Mouse (Mus musculus) myocyte (in vitro differentiated cells): ENCODE measurements at regions not wholly inside any gene's neighbourhood (a gene's known extent, or its start where the extent isn't known, plus 50 kb on each side); places are given as distances from the start of the nearest gene placed in this dataset.

Source experiments
- H3K27me3 ChIP-seq: one replicate; pipeline ENCODE4 v1.6.1; 2011; ENCODE audit not compliant: control insufficient read depth, insufficient read depth, insufficient read length
- H3K36me3 ChIP-seq: one replicate; pipeline ENCODE4 v1.6.1; 2011; ENCODE audit not compliant: control insufficient read depth, insufficient read depth
- H3K4me2 ChIP-seq: one replicate; pipeline ENCODE4 v1.6.1; 2011; ENCODE audit warnings: low read depth, control low read depth
- H3K4me3 ChIP-seq: one replicate; pipeline ENCODE4 v1.5.1; 2011; ENCODE audit warnings: mild to moderate bottlenecking, control low read depth, moderate library complexity
- H3K79me2 ChIP-seq: one replicate; pipeline ENCODE4 v1.6.1; 2011; ENCODE audit not compliant: control insufficient read depth, insufficient read depth
- H3ac ChIP-seq: one replicate; pipeline ENCODE4 v1.6.1; 2011; ENCODE audit not compliant: control insufficient read depth, insufficient read length
- CEBPB ChIP-seq: IDR thresholded peaks from 2 replicates; pipeline ENCODE4 v1.6.1; 2011; ENCODE audit warnings: mild to moderate bottlenecking, moderate library complexity; ENCODE audit not compliant: poor library complexity, insufficient read depth, severe bottlenecking
- E2F4 ChIP-seq: IDR thresholded peaks from one replicate; pipeline ENCODE4 v1.6.1; 2011; ENCODE audit warnings: mild to moderate bottlenecking, control low read depth, moderate library complexity; ENCODE audit not compliant: insufficient read depth
- MAX ChIP-seq: IDR thresholded peaks from one replicate; pipeline ENCODE4 v1.6.1; 2011; ENCODE audit warnings: low read depth, mild to moderate bottlenecking, control low read depth
- MYOD1 ChIP-seq, 3 experiments: IDR thresholded peaks; one replicate each; pipeline ENCODE4 v1.6.1; 2011; ENCODE audit warnings: control low read depth in 2 of 3, low read depth in 2 of 3, mild to moderate bottlenecking in 2 of 3, moderate library complexity in 1 of 3; ENCODE audit not compliant: insufficient read length in 2 of 3, control insufficient read depth in 1 of 3
- MYOG ChIP-seq, 3 experiments: IDR thresholded peaks; one replicate each; pipeline ENCODE4 v1.6.1; 2011; ENCODE audit warnings: control low read depth in 2 of 3, low read depth in 2 of 3, mild to moderate bottlenecking in 2 of 3; ENCODE audit not compliant: insufficient read length in 2 of 3, control insufficient read depth in 1 of 3, insufficient read depth in 1 of 3
- POLR2A ChIP-seq: IDR thresholded peaks from one replicate; pipeline ENCODE4 v1.6.1; 2011; ENCODE audit warnings: low read depth, mild to moderate bottlenecking, control low read depth, moderate library complexity; ENCODE audit not compliant: insufficient read length
- POLR2AphosphoS2 ChIP-seq: IDR thresholded peaks from one replicate; pipeline ENCODE4 v1.6.1; 2011; ENCODE audit warnings: low read depth, control low read depth; ENCODE audit not compliant: insufficient read length
- REST ChIP-seq: IDR thresholded peaks from one replicate; pipeline ENCODE4 v1.6.1; 2011; ENCODE audit warnings: mild to moderate bottlenecking, control low read depth, moderate library complexity; ENCODE audit not compliant: insufficient read depth, insufficient read length
- SRF ChIP-seq: IDR thresholded peaks from one replicate; pipeline ENCODE4 v1.6.1; 2011; ENCODE audit warnings: low read depth; ENCODE audit not compliant: control insufficient read depth, insufficient read length
- TCF12 ChIP-seq: IDR thresholded peaks from one replicate; pipeline ENCODE4 v1.6.1; 2011; ENCODE audit warnings: mild to moderate bottlenecking, control low read depth; ENCODE audit not compliant: poor library complexity, insufficient read depth, severe bottlenecking
- TCF3 ChIP-seq: IDR thresholded peaks from one replicate; pipeline ENCODE4 v1.6.1; 2011; ENCODE audit warnings: low read depth, control low read depth; ENCODE audit not compliant: insufficient read length
- USF1 ChIP-seq: IDR thresholded peaks from one replicate; pipeline ENCODE4 v1.6.1; 2011; ENCODE audit warnings: low read depth, mild to moderate bottlenecking, control low read depth, moderate library complexity

DNA sequence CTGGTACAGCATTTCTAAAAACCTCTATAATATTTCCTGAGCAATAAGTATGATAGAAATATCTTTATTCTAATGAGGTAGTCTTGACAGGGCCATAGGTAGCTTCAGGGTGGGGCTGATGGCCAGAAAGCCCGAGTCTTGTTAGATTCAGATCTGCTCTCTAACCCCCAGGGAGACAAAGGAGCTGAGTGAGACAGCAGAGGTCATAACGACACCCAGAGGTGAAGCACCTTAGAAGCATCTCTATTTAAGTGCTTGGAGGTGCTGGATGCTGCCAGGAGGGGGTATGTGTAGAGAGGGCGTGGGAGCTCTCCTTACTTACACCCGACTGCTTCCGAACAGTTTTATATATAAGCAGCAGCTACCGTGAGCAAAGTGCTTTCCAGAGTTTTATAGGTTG is 128.9 kb upstream of the Rap1b start:
- Histone ChIP-seq H3K4me3 (no peak overlapping the region), H3K27me3 (no peaks in the 10 kb centered on the region), H3K79me2 (no peaks in the 10 kb centered on the region), H3K4me2 (no peak overlapping the region), H3ac (no peak overlapping the region), H3K36me3 (no peaks in the 10 kb centered on the region)
- TF ChIP-seq REST, result no peak
- TF ChIP-seq MYOG (IDR thresholded peaks at IDR 0.05; ENCODE audit: control insufficient read depth in 1 of 3, insufficient read depth in 1 of 3, insufficient read length in 2 of 3, low read depth in 2 of 3), result no peak
- TF ChIP-seq POLR2A, result no peak
- no peak for TF ChIP-seq TCF12

- Histone ChIP-seq H3K79me2 (no peaks in the 10 kb centered on the region), H3K36me3 (no peaks in the 10 kb centered on the region), H3K4me3 (no peak overlapping the region), H3K27me3 (no peaks in the 10 kb centered on the region), H3K4me2 (no peak overlapping the region), H3ac (no peak overlapping the region)
- TF ChIP-seq POLR2AphosphoS2 (no peak), TCF12 (no peak), E2F4 (no peak), SRF (no peak), MAX (no peak), REST (no peak), TCF3 (no peak), MYOG (IDR thresholded peaks at IDR 0.05; ENCODE audit: control insufficient read depth in 1 of 3, insufficient read depth in 1 of 3, insufficient read length in 2 of 3, low read depth in 2 of 3) (no peak), POLR2A (no peak), MYOD1 (IDR thresholded peaks at IDR 0.05; ENCODE audit: control insufficient read depth in 1 of 3, insufficient read length in 2 of 3, low read depth in 2 of 3) (no peak), CEBPB (no peak), USF1 (no peak)
Observed at GRCm38 (mm10) chr10:117975467-117975866, 129.6 kb upstream of the Rap1b start.

GRCm38 (mm10) chr10:117979091-117979490 is 133.3 kb upstream of the Rap1b start:
- no peak for TF ChIP-seq CEBPB
- no peak for TF ChIP-seq TCF3
- TF ChIP-seq MAX, result no peak
- no peak for TF ChIP-seq USF1
- TF ChIP-seq TCF12, result no peak
- no peak for TF ChIP-seq SRF
- no peak for TF ChIP-seq MYOG (IDR thresholded peaks at IDR 0.05; ENCODE audit: control insufficient read depth in 1 of 3, insufficient read depth in 1 of 3, insufficient read length in 2 of 3, low read depth in 2 of 3)
- no peak for TF ChIP-seq POLR2A
- no peak for TF ChIP-seq E2F4
- TF ChIP-seq REST, result no peak
- no peak for TF ChIP-seq POLR2AphosphoS2
- TF ChIP-seq MYOD1 (IDR thresholded peaks at IDR 0.05; ENCODE audit: control insufficient read depth in 1 of 3, insufficient read length in 2 of 3, low read depth in 2 of 3), result no peak
- no peak overlapping the region for H3K4me2 ChIP-seq
- H3K79me2 ChIP-seq, result no peaks in the 10 kb centered on the region
- no peak overlapping the region for H3ac ChIP-seq
- no peaks in the 10 kb centered on the region for H3K36me3 ChIP-seq
- no peaks in the 10 kb centered on the region for H3K27me3 ChIP-seq
- H3K4me3 ChIP-seq, result no peak overlapping the region

DNA sequence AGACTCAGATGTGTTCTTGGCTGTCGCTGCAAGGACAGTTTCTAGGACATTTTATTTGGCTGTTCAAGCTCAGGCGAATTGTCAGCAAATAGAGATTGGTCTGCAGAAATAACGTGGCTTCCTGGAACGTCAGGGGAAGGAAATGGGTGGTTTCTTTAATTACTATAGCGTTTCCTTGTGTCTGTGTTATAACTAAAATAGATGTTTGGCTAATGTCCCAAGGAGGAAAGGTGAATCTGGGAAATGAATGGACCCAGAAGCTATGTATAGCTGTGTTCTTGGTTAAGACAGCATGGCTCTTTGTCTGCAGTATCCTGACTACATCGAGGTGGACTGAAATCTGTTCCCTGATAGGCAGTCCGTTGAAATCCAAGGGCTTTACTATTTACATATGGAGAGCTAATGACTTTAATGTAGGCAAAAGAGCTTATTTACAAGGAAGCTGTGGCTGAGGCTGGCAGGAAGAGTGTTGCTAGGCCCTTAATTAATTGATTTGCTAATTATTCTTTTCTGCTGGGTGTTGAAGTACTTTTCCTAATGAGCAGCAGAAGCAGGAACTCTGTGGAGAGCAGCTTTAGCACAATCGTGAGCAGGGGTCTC is 136.9 kb upstream of the Rap1b start:
- no peak for TF ChIP-seq TCF3
- TF ChIP-seq CEBPB, result no peak
- TF ChIP-seq TCF12, result no peak
- no peak for TF ChIP-seq POLR2AphosphoS2
- no peak for TF ChIP-seq REST
- no peak for TF ChIP-seq MYOD1 (IDR thresholded peaks at IDR 0.05; ENCODE audit: control insufficient read depth in 1 of 3, insufficient read length in 2 of 3, low read depth in 2 of 3)
- no peak for TF ChIP-seq POLR2A
- TF ChIP-seq MYOG (IDR thresholded peaks at IDR 0.05; ENCODE audit: control insufficient read depth in 1 of 3, insufficient read depth in 1 of 3, insufficient read length in 2 of 3, low read depth in 2 of 3), result no peak
- no peak for TF ChIP-seq USF1
- no peak for TF ChIP-seq SRF
- no peak for TF ChIP-seq MAX
- no peak for TF ChIP-seq E2F4
- Histone ChIP-seq H3K4me3 (no peak overlapping the region), H3ac (no peak overlapping the region), H3K36me3 (no peaks in the 10 kb centered on the region), H3K79me2 (no peaks in the 10 kb centered on the region), H3K27me3 (no peaks in the 10 kb centered on the region), H3K4me2 (no peak overlapping the region)

DNA sequence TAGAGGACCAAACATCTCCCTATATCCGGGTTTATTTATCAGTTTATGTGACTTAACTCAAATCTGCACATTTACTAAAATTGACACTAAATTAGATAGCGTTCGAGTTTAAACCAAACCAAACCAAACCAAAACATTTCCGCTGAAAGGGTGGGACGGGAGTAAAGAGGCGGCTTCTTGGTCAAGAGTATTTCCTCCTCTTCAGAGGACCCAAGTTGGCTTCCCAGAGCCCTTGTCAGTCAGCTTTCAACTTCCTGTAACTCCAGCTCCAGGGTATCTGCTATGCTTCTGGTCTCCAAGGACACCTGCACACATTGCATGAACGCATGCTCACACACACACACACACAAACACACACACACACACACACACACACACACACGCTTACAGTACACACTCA is 137.4 kb upstream of the Rap1b start:
- H3K79me2 ChIP-seq, result no peaks in the 10 kb centered on the region
- H3K4me2 ChIP-seq, result no peak overlapping the region
- no peak for TF ChIP-seq CEBPB
- TF ChIP-seq SRF, result no peak
- no peak for TF ChIP-seq MYOD1 (IDR thresholded peaks at IDR 0.05; ENCODE audit: control insufficient read depth in 1 of 3, insufficient read length in 2 of 3, low read depth in 2 of 3)
- TF ChIP-seq MYOG (IDR thresholded peaks at IDR 0.05; ENCODE audit: control insufficient read depth in 1 of 3, insufficient read depth in 1 of 3, insufficient read length in 2 of 3, low read depth in 2 of 3), result no peak
- TF ChIP-seq POLR2AphosphoS2, result no peak
- TF ChIP-seq TCF3, result no peak
- no peak for TF ChIP-seq E2F4
- no peak for TF ChIP-seq MAX
- TF ChIP-seq POLR2A, result no peak
- no peak for TF ChIP-seq TCF12
- no peak for TF ChIP-seq REST
- TF ChIP-seq USF1, result no peak
- H3K4me3 ChIP-seq, result no peak overlapping the region
- no peaks in the 10 kb centered on the region for H3K36me3 ChIP-seq
- H3ac ChIP-seq, result no peak overlapping the region
- no peaks in the 10 kb centered on the region for H3K27me3 ChIP-seq
